Mouse (Mus musculus) liver, postnatal 0 days (tissue): ENCODE data around the gene Bcat2.

ENCODE experiments used
- CTCF ChIP-seq: sonication (generic); IDR thresholded peaks from 2 replicates; pipeline ENCODE4 v1.5.1; 2016; ENCODE audit warnings: antibody characterized with exemption, low read depth
- EP300 ChIP-seq: IDR thresholded peaks from 2 replicates; pipeline ENCODE4 v1.6.1; 2016; ENCODE audit warnings: antibody characterized with exemption, low read depth, mild to moderate bottlenecking

DNA sequence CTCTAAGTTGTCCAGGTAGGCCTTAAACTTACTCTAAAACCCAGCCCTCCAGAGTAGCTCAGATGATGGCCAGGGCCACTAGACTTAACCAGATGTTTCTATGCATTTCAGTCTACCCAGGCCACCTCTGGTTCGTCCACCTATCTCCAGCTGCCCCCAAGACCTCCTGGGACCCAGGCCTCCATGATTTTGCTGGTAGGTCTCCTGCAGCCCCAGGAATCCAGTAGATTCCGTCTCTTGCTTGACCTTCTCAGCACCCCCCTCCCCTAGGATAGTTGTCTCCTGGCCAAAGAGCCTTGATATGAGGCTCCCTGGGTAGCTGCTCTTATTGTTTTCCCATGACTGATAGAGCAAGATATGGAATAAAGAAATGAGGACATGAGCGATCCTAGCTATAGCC lies 30.9 kb upstream of the Bcat2 start:
- TF ChIP-seq CTCF = no peak
- no peak for TF ChIP-seq EP300
